Mouse (Mus musculus) cerebellum, postnatal 14 days (tissue): Measurements from ENCODE around the gene AC134908.4.

Experiments used
- DNase-seq, 2 experiments: peaks; one replicate each; pipeline ENCODE4 v3.0.0; 2021; ENCODE audit warnings: mixed read lengths in 2 of 2

Gene AC134908.4

DNA sequence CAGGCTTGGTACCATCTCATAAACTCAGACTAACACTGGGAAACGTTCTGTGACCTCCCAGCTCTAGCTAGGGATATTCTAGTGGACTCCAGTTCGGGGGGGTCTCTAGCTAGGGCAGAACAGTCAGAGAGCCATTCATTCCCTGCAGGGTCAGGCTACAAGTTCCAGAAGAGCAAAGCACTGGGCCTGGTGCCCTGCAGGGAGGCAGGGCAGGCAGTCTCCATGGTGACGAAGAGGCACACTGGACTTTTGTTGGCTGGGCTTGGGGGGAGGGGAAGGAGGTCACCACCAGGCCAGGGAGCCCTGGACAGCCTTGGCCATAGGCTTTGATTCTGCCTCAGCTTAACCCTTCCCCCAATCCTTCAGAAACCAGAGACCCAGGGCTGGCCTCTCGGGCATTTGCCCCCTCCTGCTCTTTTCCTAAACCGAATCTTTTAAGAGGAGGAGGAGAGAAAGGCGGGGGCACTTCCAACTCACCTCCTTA is at the start of gene AC134908.4:
Gene AC134908.4 (minus strand): TSS at position 51 of the 484 bp plus-strand sequence.
- DNase-seq: no peak

DNA sequence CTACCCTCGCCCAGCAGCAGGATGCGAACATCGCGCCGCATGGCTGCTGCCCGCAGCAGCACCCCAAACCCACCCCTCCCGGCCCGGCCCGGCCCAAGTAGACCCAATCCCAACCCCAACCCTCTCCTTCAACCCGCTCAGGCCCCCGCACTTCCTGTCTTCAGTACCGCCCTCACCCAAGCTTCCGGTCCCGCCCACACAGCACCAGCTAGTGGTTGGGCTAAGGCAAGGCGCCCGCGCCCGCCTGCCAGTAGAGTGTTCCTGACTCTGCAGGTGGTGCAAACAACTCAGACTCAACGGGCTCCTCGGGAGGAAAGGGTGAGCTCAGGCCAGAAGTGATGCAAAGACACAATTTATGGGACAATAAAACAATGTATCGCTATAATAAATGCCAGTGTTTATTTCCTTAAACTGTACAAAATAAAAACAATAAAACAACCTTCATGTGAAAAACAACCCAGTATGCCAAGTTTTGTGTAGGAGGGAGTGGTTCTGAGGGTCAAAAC is 49.0 kb upstream of the AC134908.4 start, which contains the start of gene Rhot2:
Gene Rhot2 (minus strand): TSS at position 456 of the 506 bp plus-strand sequence.
- peak; percentile 94 to 95 for DNase-seq

DNA sequence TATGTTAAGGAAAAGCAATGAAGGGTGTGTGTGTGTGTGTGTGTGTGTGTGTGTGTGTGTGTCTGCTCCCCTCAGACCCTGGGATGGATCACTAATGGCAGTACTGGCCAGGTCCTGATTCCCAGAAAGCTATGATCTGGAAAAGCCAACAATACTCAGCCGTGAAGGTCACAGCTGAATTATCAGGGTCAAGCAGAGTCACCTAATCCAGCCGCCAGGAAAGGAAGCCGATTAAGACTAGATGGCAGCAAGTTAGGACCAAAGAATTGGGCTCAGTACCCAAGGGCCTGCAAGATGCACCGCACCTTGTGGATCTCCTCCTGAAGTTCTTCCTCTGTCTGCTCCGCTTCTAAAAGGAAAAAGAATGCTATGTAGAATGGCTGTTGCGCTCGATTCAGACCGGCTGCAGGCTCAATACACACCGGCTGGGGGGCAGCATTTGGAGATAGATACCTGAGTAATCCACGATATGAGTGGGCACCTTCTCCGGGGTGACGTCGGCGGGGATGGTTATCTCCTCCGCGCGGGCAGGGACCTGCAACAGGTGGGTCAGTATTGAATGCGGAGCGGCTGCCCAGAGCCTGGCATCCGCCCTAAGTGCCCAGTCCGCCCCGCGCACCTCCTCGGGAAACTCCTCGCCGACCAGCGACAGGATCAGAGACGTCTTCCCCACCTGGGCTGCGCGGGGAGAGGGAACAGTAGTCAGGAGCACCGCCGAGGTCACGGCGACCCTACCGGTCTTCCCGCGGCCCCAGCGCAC is 48.4 kb upstream of the AC134908.4 start:
- DNase-seq: peak in 1 of 2 experiments; percentile 60

DNA sequence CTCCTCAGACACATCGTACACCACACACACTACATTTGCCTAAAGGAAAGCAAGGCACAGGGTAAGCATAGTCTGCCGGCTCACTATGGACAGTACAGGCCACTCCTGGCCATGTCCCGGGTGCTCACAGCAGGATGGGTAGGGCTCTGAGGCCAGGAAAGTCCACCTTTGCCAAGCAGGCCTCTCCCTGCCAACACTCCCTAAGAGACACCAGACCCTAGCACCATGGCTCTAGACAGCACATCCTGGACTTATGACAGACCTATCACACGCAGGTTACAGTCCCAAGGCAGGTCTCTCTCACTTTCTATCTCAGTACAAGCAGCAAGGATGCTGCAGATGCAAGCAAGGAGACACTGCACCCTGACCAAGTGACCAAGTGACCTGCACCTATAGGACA is 47.7 kb upstream of the AC134908.4 start:
- no peak for DNase-seq

DNA sequence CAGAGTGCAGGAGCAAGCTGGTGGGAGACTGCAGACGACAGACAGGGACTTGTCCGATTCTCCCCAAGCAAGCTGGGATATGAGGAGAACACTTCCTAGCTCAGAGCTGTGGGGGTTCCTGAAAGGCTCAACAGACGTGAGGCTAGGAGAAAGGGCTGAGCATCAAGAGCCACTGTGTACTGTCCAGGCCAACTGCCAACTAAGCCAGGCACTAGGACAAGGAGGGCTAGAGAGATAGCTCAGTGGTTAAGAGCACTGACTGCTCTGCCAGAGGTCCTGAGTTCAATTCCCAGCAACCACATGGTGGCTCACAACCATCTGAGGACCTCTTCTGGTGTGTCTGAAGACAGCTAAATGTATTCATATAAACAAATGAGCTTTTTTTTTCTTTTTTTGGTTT is 47.0 kb upstream of the AC134908.4 start:
- DNase-seq: no peak

DNA sequence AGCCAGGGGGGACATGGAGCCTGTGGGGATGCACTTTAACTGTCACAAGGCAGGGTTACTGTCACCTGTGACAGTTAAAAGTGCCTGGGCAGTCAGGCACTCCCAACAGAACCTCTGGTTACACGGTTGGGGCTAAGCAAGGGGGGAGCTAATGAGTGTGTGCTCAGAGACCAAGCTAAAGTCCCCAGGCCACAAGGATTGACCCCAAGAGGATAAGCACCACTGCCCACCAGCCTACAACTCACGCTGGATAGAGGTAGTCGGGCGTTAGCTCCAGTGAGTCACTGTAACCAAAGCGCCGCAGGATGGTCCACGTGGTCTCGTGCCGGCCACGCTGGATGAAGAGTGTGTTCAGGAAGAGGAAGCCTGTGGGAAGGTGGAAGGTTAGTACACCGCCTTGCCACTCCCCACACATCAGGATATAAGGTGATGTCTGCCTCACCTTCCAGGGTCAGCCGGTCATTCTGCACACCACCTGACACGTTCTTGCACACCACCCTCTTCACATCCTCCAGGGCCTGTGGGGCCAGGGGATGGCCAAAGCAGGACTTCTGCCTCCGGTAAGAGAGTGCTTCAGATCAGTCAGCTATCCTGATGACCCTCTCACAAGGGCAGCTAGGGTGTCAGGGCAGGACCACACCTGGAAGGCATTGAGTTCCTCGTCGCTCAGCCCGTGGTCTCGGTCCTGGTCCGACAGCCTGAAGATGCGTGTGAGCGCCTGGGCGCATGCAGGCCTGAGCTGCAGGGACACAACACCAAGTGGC is 45.8 kb upstream of the AC134908.4 start, which contains the start of gene Gm20683:
Gene Gm20683 (minus strand): TSS at position 647 of the 764 bp plus-strand sequence.
- no peak for DNase-seq

DNA sequence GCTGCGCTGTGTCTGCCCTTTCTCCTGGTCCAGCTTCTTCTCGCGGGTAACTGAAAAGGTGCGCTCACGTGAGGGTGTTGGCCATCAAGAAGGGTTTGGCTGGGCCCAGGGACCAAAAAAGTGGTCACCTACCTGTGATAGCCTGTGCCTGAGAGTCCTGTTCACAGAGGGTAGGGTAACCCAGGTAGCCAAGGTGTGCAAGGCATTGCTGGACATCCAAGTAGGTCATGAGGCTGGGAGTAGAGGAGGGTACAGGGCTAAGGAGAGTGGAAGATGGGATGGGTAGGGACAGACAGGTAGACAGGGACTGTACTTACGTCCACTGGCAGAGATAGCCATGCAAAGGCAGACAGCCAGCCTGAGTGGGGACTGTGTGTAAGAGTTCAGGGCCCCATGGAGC is 45.1 kb upstream of the AC134908.4 start:
- no peak for DNase-seq

DNA sequence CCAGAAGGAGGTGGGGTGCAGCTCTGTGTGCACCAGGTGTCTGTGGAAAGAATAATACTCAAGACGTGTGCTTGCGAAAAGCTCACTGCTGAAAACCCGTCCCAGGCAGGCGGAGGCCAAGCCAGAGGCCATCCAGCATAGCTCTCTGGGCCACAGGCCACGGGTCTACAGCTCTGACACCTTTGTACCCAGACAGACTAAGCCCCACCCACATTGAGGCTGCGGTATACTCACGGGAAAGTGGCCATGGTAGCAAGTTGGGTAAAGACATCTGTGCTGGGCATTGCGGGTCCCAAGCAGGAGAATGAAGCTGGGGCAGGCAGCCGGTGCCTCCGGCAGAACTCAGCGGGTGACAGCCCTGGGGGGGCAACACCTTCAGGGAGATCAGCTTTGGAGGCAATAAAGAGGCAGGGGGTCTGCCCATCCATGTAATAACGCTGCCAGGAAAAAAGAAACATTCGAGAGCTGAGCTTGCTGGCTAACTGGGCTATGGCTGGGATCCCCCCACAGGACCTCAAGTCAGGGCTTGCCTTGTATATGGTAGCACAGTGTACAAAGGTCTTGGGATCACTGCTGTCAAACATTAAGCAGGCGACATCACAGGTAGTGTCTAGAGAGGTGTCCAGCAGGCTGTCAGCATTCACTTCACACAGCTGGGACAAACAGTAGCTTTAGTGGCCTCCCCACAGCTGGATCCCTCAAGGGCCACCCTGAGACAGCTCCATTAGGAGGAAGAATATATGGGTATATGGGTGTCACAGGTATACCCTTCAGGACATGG is 44.2 kb upstream of the AC134908.4 start:
- no peak for DNase-seq

DNA sequence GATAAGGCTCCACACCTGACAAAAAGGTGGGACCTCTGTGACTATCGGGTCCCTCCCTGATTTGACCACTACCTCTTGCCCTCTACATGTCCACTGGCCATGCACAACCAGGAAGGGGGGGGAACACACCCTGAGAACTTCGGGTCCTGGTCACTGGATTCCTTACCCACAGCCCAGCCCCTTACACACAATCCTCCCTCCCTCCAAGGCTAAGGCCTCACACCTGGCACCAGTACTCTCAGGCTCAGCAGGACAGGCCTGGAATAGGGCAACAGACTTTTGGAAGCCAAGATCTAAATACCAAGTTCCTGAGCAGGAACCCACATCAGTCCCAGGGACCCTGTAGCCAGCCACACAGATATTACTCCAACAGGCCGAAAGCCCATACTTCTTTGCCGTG is 43.4 kb upstream of the AC134908.4 start:
- DNase-seq: no peak

DNA sequence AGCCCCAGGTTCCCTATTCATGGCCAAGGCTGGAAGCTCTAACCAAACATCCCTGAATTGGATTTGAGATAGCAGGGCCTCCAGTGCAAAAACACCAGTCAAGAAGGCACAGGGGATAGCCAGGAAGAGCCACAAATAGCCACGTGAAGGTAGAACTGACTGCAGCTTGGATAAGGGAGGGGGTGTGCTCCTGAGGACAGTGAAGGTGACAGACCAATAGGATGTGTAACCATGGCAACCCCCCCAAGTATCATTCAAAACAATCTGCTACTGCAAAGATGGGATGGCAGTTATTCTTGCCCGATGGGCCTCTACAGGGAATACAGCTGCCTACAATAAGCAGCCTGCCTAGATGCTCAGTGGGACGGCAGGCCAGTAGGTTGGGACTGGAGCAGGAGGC is 42.1 kb upstream of the AC134908.4 start:
- no peak for DNase-seq

DNA sequence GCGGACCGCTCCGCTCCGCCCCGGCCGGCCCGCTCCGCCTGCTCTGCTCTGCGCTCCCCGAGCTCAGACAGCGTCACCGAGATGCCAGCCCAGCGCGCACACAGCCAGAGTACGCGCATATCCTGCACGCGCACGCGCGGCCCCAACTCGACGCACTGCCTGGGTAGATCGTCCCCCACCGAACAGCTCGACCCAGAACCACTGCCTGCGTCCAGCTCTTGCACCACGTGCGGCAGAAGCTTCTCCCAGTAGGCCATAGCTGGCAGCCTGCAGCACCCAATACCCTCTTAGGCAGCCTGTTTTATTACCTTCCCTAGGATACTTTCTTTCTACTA is 41.6 kb upstream of the AC134908.4 start, which contains the start of gene Rhbdl1:
Gene Rhbdl1 (minus strand): TSS at position 220 of the 335 bp plus-strand sequence.
- peak; percentile 91 for DNase-seq

DNA sequence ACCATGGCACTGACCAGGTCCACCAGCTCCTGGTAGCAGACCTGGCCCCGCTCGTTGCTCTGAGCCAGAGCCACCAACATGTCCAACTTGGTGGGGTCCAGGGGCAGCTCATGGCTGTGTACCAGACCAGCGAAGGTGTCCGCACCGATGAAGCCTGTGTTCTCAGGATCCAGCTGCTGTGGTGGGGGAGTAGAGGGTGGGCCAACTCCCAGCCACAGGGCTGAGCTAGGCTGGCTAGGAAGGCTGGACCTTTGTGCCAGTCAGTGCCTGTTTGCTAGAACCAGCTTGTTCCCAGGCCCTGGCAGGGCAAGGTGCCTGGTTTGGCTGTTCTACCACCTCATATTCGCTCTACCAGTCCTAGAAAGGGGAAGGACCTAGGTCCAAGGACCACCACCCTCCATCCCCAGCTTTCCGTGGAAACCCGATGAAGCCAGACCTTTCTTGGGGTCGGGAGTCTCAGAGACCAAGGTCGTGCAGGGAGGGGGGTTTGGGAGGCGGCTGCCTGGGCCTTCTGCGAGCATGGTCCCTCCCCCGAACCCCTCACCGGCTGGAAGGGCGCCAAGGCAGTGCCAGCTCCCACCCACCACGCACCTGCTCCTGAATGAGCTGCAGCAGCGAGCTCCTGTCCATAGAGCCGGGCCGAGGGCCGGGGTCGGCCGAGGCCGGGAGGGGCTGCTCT is 41.1 kb upstream of the AC134908.4 start:
- DNase-seq: peak in 1 of 2 experiments; percentile 61

DNA sequence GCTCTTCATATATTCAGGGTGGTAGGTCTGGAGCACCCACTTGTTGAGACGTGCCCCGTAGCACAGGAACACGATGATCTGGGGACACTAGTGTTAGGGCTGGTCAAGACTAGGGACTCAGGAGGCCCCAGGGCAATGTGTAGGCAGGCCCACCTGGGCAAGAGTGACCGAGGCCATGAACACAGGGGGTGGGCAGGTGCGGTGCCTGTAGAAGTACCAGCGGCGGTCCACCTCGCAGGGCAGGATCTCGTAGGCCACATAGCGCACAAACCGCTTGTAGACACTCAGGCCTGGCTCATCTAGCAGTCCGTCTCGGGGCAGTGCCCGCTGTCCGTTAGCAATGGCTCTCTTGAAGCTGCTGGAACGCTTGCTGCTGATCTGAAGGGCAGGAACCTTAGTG is 40.4 kb upstream of the AC134908.4 start:
- DNase-seq: no peak

DNA sequence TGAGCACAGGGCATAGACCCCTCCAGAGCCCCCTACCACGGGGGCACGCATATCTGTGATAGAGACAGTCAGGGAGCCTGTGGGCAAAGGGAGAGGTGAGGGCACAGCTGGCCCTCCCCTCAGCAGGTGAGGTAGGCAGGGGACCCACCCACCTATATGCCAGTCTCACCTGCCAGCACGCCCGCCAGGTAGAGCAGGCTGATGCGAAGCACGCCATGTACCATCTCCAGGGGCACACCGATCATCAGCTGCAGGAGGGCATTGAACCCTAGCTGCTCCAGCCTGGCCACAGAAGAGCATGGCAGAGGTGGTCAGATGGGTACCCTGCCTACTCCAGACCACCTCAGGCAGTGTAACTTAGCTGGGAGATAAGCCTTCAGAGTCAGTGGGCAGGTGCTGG is 39.8 kb upstream of the AC134908.4 start:
- no peak for DNase-seq

DNA sequence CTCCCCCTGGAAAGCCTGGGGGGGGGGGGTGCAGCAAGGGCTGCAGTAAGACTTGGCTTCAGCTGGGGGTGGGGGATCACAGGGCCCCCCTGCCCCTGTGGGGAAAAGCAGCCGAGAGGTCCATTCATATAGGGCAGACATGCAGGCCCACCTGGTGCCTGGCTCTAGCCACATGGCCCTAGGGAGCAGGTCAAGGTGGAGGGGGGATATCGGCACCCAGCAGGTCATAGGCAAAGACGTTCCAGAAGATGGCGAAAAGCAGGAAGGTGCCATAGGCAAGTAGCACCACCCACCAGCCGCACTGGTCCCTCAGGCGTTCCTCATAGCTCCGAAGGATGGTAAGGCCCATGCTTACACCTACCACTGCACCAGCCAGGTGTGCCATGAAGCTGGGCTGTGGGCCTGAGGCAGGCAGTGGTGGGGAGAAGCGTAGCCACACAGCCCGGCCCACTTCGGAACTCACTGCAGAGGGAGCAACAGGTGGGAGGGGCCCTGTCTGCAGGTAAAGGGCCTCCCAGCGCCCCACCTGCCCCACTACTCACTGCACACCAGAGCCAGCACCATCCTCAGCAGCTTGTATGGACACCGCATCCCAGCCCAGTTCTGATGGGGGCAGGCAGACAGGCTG is 39.2 kb upstream of the AC134908.4 start:
- no peak for DNase-seq

DNA sequence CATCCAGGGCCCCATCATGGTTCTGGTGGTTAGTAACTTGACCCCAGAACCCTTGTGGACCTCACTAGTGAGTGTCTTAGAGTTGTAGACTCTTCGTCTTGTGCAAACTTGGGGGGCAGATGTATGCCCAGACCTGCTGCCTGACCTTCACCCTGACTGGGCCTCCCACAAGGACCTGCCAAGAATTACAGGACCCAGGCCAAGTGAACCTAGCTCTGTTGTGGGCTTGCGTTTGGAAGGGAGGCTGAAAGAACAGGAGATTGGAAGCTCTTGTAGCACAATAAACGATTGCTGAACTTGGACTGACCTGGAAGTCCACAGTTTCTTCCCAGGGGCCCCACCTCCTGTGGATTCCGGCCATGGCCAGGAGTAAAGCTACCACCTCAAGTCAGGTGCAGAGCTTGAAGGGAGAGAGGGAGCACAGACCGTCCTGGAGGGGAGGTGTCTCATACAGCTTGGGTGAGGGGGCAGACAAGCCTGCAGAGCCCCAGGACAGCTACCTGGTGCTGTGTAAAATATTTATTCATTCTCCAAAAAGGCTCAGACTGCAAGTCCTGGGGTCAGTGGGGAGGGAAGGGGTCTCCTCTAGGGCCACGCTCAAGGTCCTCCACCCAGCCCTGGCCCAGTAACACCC is 38.6 kb upstream of the AC134908.4 start:
- no peak for DNase-seq

DNA sequence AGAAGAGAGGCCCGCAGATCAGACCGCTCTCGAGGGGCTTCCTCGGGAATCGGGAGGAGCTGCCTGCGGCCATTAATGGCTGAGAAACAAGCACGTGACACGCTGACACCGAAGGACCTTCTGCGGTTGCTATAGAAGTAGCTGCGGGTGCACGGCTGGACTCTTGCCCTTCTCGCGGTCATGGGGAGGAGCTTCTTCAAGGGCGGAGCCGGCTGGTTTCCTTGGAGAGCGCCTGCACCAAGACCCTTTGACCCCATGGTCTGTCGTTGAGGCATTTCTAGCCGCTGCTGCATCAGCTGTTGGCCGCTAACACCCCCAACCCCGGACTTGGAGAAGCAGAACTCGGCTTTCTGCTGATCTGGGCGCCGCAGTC is 37.8 kb upstream of the AC134908.4 start, which contains the start of gene Stub1:
Gene Stub1 (minus strand): TSS at position 114 of the 373 bp plus-strand sequence.
- peak; percentile 92 to 94 for DNase-seq

DNA sequence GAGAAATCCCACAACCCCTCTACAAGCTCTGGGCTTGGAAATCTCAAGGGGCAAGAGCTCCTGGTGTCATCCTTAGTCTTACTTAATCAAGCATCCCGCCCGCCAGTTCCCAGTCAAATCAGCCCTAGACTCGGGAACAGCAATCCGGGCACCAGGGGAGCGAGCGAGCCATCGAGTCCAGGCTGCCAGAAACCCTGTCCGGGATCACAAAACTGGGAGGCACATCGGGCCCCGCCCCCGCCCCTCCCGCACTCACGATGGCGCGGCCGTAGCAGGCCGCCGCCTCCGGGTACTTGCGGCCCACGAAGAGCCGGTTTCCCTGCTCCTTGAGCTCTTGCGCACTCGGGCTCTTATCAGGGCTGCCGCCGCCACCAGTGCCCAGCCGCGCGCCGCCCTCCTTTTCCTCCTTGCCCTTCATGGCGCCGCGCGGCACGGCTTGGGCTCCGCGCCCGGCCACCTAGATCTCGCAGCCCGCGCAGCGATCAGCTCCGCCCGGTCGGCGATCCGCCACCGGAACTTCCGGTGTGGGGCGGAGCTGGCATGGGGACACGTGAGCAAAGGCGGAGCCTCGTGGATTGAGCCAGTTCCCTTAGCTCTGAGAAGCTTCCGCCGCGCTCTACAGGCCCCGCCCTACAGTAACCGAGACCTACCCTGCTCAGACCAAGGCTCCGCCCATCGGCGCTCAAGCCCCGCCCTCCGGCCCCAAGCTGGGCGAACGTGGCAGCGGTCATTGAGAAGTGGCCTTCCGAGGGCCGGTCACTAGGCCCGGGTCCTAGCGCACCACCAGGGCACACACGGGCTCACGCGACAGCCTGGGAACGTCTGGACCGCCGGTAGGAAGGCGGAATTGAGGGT is 37.2 kb upstream of the AC134908.4 start:
- DNase-seq: peak; percentile 99 to 100

DNA sequence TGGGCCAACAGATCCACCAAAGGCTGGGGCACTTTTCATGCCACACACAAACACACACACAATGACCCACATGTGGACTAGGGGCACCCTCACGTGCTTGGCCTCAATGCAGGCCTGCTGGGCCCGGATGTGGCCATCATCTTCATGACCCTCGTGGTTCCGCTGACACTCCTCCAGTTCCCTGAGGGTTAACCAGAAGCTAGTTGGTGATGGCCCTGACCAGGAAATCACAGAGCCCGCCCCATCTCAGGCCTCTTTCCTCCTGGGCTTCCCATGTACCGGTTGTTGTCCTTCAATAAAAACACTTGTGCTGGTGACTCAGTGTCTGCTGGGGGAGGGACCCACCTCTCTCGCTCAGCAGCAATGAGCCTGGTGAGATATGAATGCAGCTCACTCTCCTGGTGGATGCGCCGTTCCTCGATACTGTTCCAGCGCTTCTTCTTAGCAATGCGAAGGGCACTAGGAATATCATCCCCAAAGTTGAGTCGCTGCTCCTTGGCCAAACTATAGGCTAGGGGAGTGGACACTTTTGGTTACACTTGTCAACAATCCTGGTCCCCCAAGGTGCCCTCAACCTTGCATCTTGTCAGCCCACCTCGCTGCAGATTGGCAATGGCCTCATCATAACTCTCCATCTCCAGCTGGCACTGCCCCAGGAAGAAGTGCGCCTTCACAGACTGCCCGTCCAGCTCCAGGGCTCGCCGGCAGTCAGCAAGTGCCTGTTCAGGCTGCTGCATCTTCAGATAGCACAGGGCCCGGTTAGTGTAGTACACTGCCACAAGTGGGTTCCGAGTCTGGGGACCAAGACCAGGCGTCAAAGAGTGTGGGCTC is 36.2 kb upstream of the AC134908.4 start:
- DNase-seq: peak; percentile 67 to 77
